In the genomic region with DNA sequence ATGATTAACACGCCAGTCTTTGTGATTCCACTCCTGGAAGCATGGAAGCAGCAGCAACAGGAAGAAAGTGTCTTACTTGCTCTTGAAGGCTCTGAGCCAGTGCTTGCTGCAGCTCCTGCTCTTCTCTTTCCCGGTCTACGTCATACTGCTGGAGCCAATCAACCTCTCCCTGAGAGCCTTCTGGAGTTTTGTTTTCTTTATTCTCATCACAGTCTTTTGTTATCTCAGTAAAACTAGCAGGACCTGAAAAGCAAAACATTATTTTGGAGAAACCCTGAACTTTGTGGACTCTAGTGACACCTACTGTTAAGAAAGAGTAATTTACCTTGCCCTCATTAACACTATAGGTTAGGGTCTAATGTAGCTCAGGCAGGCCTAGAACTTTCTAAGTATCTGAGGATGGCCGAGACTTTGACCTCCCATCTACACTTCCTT, we compare ENCODE assay signal across 9 mouse cellular contexts. TPM values are rescaled to one million over a fixed set of nuclear protein-coding genes. Genes with fewer than 3 reads are reported as not detected.
DNase-seq lines count a peak whose midpoint lies in the region; ATAC-seq and TF ChIP-seq lines count a peak whose summit lies in the region.
"Had no signal": no experiment of that assay in that cellular context is flagged by ENCODE, and none has a peak within 500 bp of the region (broad histone marks: within the 10 kb centered on the region; RNA-seq: fewer than 3 reads in every experiment).

No protein-coding gene starts in this region.

- no peak overlapping the region for H3K9ac ChIP-seq in hindbrain, embryonic 11.5 days (ENCODE audit: low read depth, low read length)
- H3K9ac ChIP-seq in hindbrain, embryonic 12.5 days = no peak overlapping the region
- no peak overlapping the region for H3K9ac ChIP-seq in hindbrain, postnatal 0 days (replicated peaks; ENCODE audit: low read length)
- no peak overlapping the region for H3K9ac ChIP-seq in neural tube, embryonic 15.5 days (replicated peaks)
- H3K9ac ChIP-seq: neural tube, embryonic 13.5 days had no signal

- no peak overlapping the region for H3K4me2 ChIP-seq in hindbrain, embryonic 11.5 days (replicated peaks; ENCODE audit: low read depth, low read length)
- no peak overlapping the region for H3K4me2 ChIP-seq in hindbrain, embryonic 12.5 days (replicated peaks)
- H3K4me2 ChIP-seq in hindbrain, postnatal 0 days (ENCODE audit: low read depth, low read length) = no peak overlapping the region
- H3K4me2 ChIP-seq in neural tube, embryonic 15.5 days = no peak overlapping the region
- H3K4me2 ChIP-seq: neural tube, embryonic 13.5 days had no signal

- 0 out of 2 replicates have a peak, but pooled peaks cover 2% of the 10 kb centered on the region for H3K36me3 ChIP-seq in hindbrain, embryonic 11.5 days (ENCODE audit: control insufficient read depth, insufficient read depth, low read length)
- peaks cover 71% of the 10 kb centered on the region for H3K36me3 ChIP-seq in hindbrain, embryonic 12.5 days
- H3K36me3 ChIP-seq in E14TG2a.4 (ENCODE audit: insufficient read depth, low read length) = peaks cover 89% of the 10 kb centered on the region
- peaks cover 47% of the 10 kb centered on the region for H3K36me3 ChIP-seq in hindbrain, postnatal 0 days (ENCODE audit: insufficient read depth, low read length)
- peaks cover 64% of the 10 kb centered on the region for H3K36me3 ChIP-seq in neural tube, embryonic 15.5 days

- no peaks in the 10 kb centered on the region for H3K4me1 ChIP-seq in hindbrain, embryonic 11.5 days (replicated peaks; ENCODE audit: control insufficient read depth, insufficient read depth, low read length)
- H3K4me1 ChIP-seq in hindbrain, embryonic 12.5 days = no peaks in the 10 kb centered on the region
- H3K4me1 ChIP-seq in E14TG2a.4 (replicated peaks; ENCODE audit: low read depth, low read length) = peaks cover 5% of the 10 kb centered on the region
- H3K4me1 ChIP-seq in hindbrain, postnatal 0 days (ENCODE audit: insufficient read depth, low read length) = no peaks in the 10 kb centered on the region
- no peaks in the 10 kb centered on the region for H3K4me1 ChIP-seq in neural tube, embryonic 15.5 days
- H3K4me1 ChIP-seq: neural tube, embryonic 13.5 days had no signal

- DNase-seq in hindbrain, embryonic 11.5 days (ENCODE audit: low spot score) = peak; percentile 25
- peak; percentile 43 for DNase-seq in c-Kit-positive CD71-negative TER-119-negative erythroid progenitor cells, embryonic 14.5 days (ENCODE audit: low read depth)
- DNase-seq in hindbrain, postnatal 0 days (ENCODE audit: low spot score) = peak; percentile 52
- DNase-seq in lung, postnatal 10 days = peak; percentile 58
- no peak for DNase-seq in right cerebral cortex, postnatal 36 days (ENCODE audit: low spot score in 2 of 2)

- no peaks in the 10 kb centered on the region for H3K9me3 ChIP-seq in hindbrain, embryonic 11.5 days (ENCODE audit: control insufficient read depth, low read length)
- no peaks in the 10 kb centered on the region for H3K9me3 ChIP-seq in hindbrain, embryonic 12.5 days (replicated peaks)
- no peaks in the 10 kb centered on the region for H3K9me3 ChIP-seq in E14TG2a.4 (ENCODE audit: low read length)
- H3K9me3 ChIP-seq in hindbrain, postnatal 0 days (ENCODE audit: low read length) = no peaks in the 10 kb centered on the region
- no peaks in the 10 kb centered on the region for H3K9me3 ChIP-seq in neural tube, embryonic 15.5 days (replicated peaks)
- H3K9me3 ChIP-seq: neural tube, embryonic 13.5 days had no signal

- no peak overlapping the region for H3K27ac ChIP-seq in hindbrain, embryonic 11.5 days (ENCODE audit: low read depth, low read length)
- H3K27ac ChIP-seq in hindbrain, embryonic 12.5 days = no peak overlapping the region
- no peak overlapping the region for H3K27ac ChIP-seq in hindbrain, postnatal 0 days
- H3K27ac ChIP-seq in neural tube, embryonic 15.5 days (replicated peaks) = no peak overlapping the region
- H3K27ac ChIP-seq: neural tube, embryonic 13.5 days had no signal

- H3K27me3 ChIP-seq in hindbrain, embryonic 11.5 days (ENCODE audit: control insufficient read depth, insufficient read depth, low read length) = no peaks in the 10 kb centered on the region
- H3K27me3 ChIP-seq in hindbrain, embryonic 12.5 days = no peaks in the 10 kb centered on the region
- H3K27me3 ChIP-seq in E14TG2a.4 (ENCODE audit: insufficient read depth, low read length) = no peaks in the 10 kb centered on the region
- H3K27me3 ChIP-seq in hindbrain, postnatal 0 days (ENCODE audit: insufficient read depth, low read length) = no peaks in the 10 kb centered on the region
- H3K27me3 ChIP-seq in neural tube, embryonic 15.5 days (replicated peaks) = no peaks in the 10 kb centered on the region
- H3K27me3 ChIP-seq: neural tube, embryonic 13.5 days had no signal

- TF ChIP-seq CTCF in E14TG2a.4 (conservative IDR thresholded peaks at IDR 0.05; ENCODE audit: low read length) = peak; percentile 70
- peak; percentile 70 for TF ChIP-seq CTCF in hindbrain, postnatal 0 days (IDR thresholded peaks at IDR 0.05; ENCODE audit: low read depth)

- H3K4me3 ChIP-seq in hindbrain, embryonic 11.5 days (ENCODE audit: low read depth, low read length) = no peak overlapping the region
- no peak overlapping the region for H3K4me3 ChIP-seq in hindbrain, embryonic 12.5 days
- H3K4me3 ChIP-seq in E14TG2a.4 (replicated peaks; ENCODE audit: low read length) = no peak overlapping the region
- no peak overlapping the region for H3K4me3 ChIP-seq in hindbrain, postnatal 0 days (ENCODE audit: low read length)
- no peak overlapping the region for H3K4me3 ChIP-seq in neural tube, embryonic 15.5 days (replicated peaks)
- H3K4me3 ChIP-seq: neural tube, embryonic 13.5 days had no signal

- no peak for ATAC-seq in hindbrain, embryonic 11.5 days (ENCODE audit: low FRiP score)
- no peak for ATAC-seq in hindbrain, embryonic 12.5 days (ENCODE audit: low FRiP score)
- ATAC-seq in hindbrain, postnatal 0 days = peak; percentile 74
- ATAC-seq in neural tube, embryonic 15.5 days (ENCODE audit: low FRiP score) = no peak

- 73% methylated on average over 4 of the region's 4 CpGs for WGBS in hindbrain, embryonic 11.5 days
- 70% methylated on average over 4 of the region's 4 CpGs for WGBS in hindbrain, embryonic 12.5 days
- WGBS in hindbrain, postnatal 0 days = 49% methylated on average over 4 of the region's 4 CpGs
- 65% methylated on average over 4 of the region's 4 CpGs for WGBS in neural tube, embryonic 15.5 days

RNA-seq across cellular contexts. Expression of a gene that starts 43.5 kb away (rescaled TPM):
- polyA plus RNA-seq in hindbrain, embryonic 11.5 days (2014; fragmentation: Nextera tagmentation; extraction: Ambion mirVana) = 0.11 and 0.13 TPM in 2 replicates
- polyA plus RNA-seq in hindbrain, embryonic 12.5 days (2016; fragmentation: Nextera tagmentation; extraction: Ambion mirVana) = 0.09 and 0.14 TPM in 2 replicates
- total RNA-seq in hindbrain, postnatal 0 days (2014; rRNA removed) = 0.26 TPM in 1 of 2 replicates, not detected in the other
- 0.14 and 0.18 TPM in 2 replicates for polyA plus RNA-seq in hindbrain, postnatal 0 days (2015; fragmentation: Nextera tagmentation; extraction: Ambion mirVana)
- 0.33 and 5.9 TPM in 2 replicates for polyA plus RNA-seq in neural tube, embryonic 15.5 days (2015; fragmentation: Nextera tagmentation; extraction: Ambion mirVana)

RNA-seq across cellular contexts. Expression of a gene that starts 53.2 kb away (rescaled TPM):
- 88.0 and 91.7 TPM in 2 replicates for polyA plus RNA-seq in hindbrain, embryonic 11.5 days (2014; fragmentation: Nextera tagmentation; extraction: Ambion mirVana)
- polyA plus RNA-seq in hindbrain, embryonic 12.5 days (2016; fragmentation: Nextera tagmentation; extraction: Ambion mirVana) = 61.4 and 61.9 TPM in 2 replicates
- 30.3 and 36.7 TPM in 2 replicates for total RNA-seq in hindbrain, postnatal 0 days (2014; rRNA removed)
- 45.4 and 46.0 TPM in 2 replicates for polyA plus RNA-seq in hindbrain, postnatal 0 days (2015; fragmentation: Nextera tagmentation; extraction: Ambion mirVana)
- polyA plus RNA-seq in neural tube, embryonic 15.5 days (2015; fragmentation: Nextera tagmentation; extraction: Ambion mirVana) = 43.9 and 48.5 TPM in 2 replicates

Comparison
In these comparisons a context has a peak if more than half of its experiments do, and no peak if none do; other contexts are left out.
1. DNase-seq: peak in hindbrain, embryonic 11.5 days (single experiment), c-Kit-positive CD71-negative TER-119-negative erythroid progenitor cells, embryonic 14.5 days (single experiment), hindbrain, postnatal 0 days (single experiment) and lung, postnatal 10 days (single experiment); none in right cerebral cortex, postnatal 36 days (0 of 2).